Mouse (Mus musculus): Measurements from ENCODE around the gene Cnr2. TPM values are rescaled to one million over a fixed set of nuclear protein-coding genes. Genes with fewer than 3 reads are reported as not detected.

Gene Cnr2
- total RNA-seq (2012; rRNA removed), result 0.04 and 0.05 TPM in 2 replicates

DNA sequence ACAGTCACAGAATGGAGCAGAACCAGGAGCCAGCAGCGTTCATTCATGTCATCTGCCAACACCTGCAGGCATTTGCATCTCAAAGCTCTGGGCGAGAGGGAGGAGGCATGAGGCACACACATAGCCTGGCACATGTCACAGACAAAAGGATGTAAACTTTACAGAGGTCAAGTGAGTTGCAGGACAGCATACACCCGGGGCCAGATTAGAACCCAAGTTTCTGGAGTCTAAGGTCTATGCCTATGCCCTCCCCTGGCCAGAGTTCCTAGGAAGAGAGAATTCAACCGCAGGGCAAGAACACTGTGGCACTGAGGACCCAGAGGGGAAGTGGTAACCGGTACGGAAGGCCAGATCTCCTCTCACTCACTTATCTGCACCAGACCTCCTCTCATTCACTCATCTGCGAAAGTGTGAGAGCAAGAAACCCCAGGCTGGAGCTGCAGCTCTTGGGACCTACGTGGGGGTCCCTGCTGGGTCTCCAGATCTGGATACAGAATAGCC is at the start of gene Cnr2:
TSS of gene Cnr2 (plus strand) at position 324 of the 501 bp plus-strand sequence.
- H3K4me1 ChIP-seq (ENCODE audit: control insufficient read depth in 2 of 2, insufficient read depth in 2 of 2, low read length in 2 of 2, poor library complexity in 1 of 2), result peaks cover 0 to 13% of the 10 kb centered on the region in 2 experiments; a peak in 1 of 4 replicates
- DNase-seq (ENCODE audit: low read depth, low spot score), result no peak
- no peak within 1 kb of the TSS for H3K9ac ChIP-seq (ENCODE audit: insufficient read depth, low read depth, low read length, poor library complexity, severe bottlenecking)
- TF ChIP-seq HCFC1 (IDR thresholded peaks at IDR 0.05; ENCODE audit: borderline replicate concordance, insufficient read depth, low read length) (no peak), ZC3H11A (IDR thresholded peaks at IDR 0.05; ENCODE audit: borderline replicate concordance, low read depth, low read length) (no peak), MAFK (IDR thresholded peaks at IDR 0.05; ENCODE audit: insufficient read depth, low read depth, low read length) (no peak), ZNF384 (IDR thresholded peaks at IDR 0.05; ENCODE audit: low read depth, low read length) (no peak), CHD2 (IDR thresholded peaks at IDR 0.05; ENCODE audit: low read depth, low read length) (no peak)
- H3K36me3 ChIP-seq (ENCODE audit: control insufficient read depth, insufficient read depth, low read length, poor library complexity, severe bottlenecking), result no peaks in the 10 kb centered on the region
- H3K4me3 ChIP-seq (ENCODE audit: insufficient read depth in 1 of 2, low read depth in 1 of 2, low read length in 2 of 2, poor library complexity in 1 of 2, severe bottlenecking in 1 of 2), result no peak within 1 kb of the TSS
- no peaks in the 10 kb centered on the region for H3K9me3 ChIP-seq (ENCODE audit: control insufficient read depth, insufficient read depth, low read depth, low read length)
- no peak within 1 kb of the TSS for H3K27ac ChIP-seq (ENCODE audit: insufficient read depth, low read depth, low read length, poor library complexity, severe bottlenecking)
- in situ Hi-C loops (cut with MboI; ENCODE audit: low sequenced_read_pairs in 2 of 2, unreplicated experiment in 2 of 2), result no loop called here

DNA sequence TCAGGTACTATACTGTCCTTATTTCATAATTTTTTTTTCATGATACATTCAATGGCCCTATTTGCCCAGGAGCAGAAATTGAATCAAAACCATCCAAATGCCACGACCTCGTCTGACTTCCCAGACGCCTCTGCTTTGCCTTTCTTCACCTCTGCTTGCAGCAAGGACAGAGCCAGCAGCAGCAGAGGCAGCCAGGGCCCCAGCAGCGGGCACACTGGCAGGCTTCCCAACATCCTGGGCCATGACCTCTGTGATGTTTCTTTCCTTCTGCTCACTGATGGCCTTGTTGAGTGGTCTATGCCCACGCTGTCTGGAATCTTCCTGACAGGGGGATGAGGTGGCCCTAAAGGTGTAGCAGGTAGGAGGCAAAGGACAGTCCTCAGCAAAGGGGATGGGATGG is 47.6 kb upstream of the Cnr2 start:
- in situ Hi-C loops (cut with MboI; ENCODE audit: low sequenced_read_pairs in 2 of 2, unreplicated experiment in 2 of 2), result no loop called here
- no peaks in the 10 kb centered on the region for H3K36me3 ChIP-seq (ENCODE audit: control insufficient read depth, insufficient read depth, low read length, poor library complexity, severe bottlenecking)
- no peak overlapping the region; the same call in 1 of the 2 replicates for H3K9ac ChIP-seq (ENCODE audit: insufficient read depth, low read depth, low read length, poor library complexity, severe bottlenecking)
- no peak overlapping the region for H3K27ac ChIP-seq (ENCODE audit: insufficient read depth, low read depth, low read length, poor library complexity, severe bottlenecking)
- no peak for DNase-seq (ENCODE audit: low read depth, low spot score)
- H3K4me1 ChIP-seq (ENCODE audit: control insufficient read depth in 2 of 2, insufficient read depth in 2 of 2, low read length in 2 of 2, poor library complexity in 1 of 2), result 0 out of 4 replicates have a peak, but pooled peaks cover 0 to 2% of the 10 kb centered on the region in 2 experiments
- no peaks in the 10 kb centered on the region for H3K9me3 ChIP-seq (ENCODE audit: control insufficient read depth, insufficient read depth, low read depth, low read length)
- TF ChIP-seq MAFK (IDR thresholded peaks at IDR 0.05; ENCODE audit: insufficient read depth, low read depth, low read length), result no peak
- TF ChIP-seq CHD2 (IDR thresholded peaks at IDR 0.05; ENCODE audit: low read depth, low read length), result no peak
- no peak for TF ChIP-seq ZC3H11A (IDR thresholded peaks at IDR 0.05; ENCODE audit: borderline replicate concordance, low read depth, low read length)
- no peak for TF ChIP-seq ZNF384 (IDR thresholded peaks at IDR 0.05; ENCODE audit: low read depth, low read length)
- TF ChIP-seq HCFC1 (IDR thresholded peaks at IDR 0.05; ENCODE audit: borderline replicate concordance, insufficient read depth, low read length), result no peak
- no peak overlapping the region for H3K4me3 ChIP-seq (ENCODE audit: insufficient read depth in 1 of 2, low read depth in 1 of 2, low read length in 2 of 2, poor library complexity in 1 of 2, severe bottlenecking in 1 of 2)

DNA sequence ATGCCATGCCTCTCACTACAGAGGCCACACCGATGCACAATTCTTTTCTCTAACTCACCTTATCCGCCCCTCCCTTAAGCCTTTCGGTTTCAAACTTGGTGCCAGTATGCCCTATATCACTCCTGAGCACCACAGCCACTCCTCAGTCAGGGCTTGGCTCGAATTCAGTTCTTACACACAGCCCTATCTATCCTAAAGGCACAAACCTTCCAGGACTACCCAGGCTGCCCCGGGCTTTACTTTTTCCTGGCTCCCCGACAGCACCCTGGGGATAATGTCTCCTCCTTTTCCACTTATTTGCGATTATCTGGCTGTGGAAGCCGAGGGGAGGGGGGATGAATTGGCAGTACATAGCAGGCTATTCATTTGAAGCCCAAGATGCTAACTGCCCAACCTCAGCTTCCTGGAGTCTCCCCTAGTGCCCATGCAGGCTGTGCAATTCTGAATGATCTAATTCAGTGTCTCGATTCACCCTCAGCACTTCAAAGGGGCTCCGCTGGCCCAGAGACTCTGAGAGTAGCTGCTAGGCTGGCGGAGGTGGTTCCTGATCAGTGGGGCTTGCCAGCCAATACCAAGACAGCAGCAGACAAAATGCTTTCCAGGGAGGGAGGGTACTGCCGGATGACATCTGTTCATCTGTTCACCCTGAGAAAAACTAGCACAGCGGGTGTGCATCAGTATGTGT is 44.6 kb upstream of the Cnr2 start:
- no peak overlapping the region for H3K9ac ChIP-seq (ENCODE audit: insufficient read depth, low read depth, low read length, poor library complexity, severe bottlenecking)

DNA sequence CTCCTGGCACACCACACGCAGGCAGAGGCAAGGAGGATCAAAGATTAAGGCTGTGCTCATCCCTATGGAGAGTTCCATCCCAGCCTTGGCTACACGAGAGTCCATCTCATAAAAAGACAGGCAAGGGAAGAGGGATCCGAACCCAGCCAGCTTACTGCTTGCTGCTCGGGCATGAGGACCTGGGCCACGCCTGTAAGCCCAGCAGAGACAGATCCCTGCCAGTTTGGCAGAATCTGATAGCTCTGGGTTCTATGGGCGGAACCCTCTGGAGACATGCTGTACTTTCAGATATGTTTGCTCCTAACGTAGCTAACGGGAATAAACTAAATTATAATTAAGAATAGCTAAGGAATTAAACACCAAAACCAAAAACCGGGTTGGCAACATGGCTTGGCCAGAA is 43.3 kb upstream of the Cnr2 start:
- no peak for TF ChIP-seq ZC3H11A (IDR thresholded peaks at IDR 0.05; ENCODE audit: borderline replicate concordance, low read depth, low read length)
- no peak for TF ChIP-seq CHD2 (IDR thresholded peaks at IDR 0.05; ENCODE audit: low read depth, low read length)
- no peak for TF ChIP-seq MAFK (IDR thresholded peaks at IDR 0.05; ENCODE audit: insufficient read depth, low read depth, low read length)
- TF ChIP-seq HCFC1 (IDR thresholded peaks at IDR 0.05; ENCODE audit: borderline replicate concordance, insufficient read depth, low read length), result no peak
- TF ChIP-seq ZNF384 (IDR thresholded peaks at IDR 0.05; ENCODE audit: low read depth, low read length), result no peak
- no peak overlapping the region for H3K4me3 ChIP-seq (ENCODE audit: insufficient read depth in 1 of 2, low read depth in 1 of 2, low read length in 2 of 2, poor library complexity in 1 of 2, severe bottlenecking in 1 of 2)
- peaks cover 0 to 4% of the 10 kb centered on the region in 2 experiments; a peak in 1 of 4 replicates for H3K4me1 ChIP-seq (ENCODE audit: control insufficient read depth in 2 of 2, insufficient read depth in 2 of 2, low read length in 2 of 2, poor library complexity in 1 of 2)
- H3K36me3 ChIP-seq (ENCODE audit: control insufficient read depth, insufficient read depth, low read length, poor library complexity, severe bottlenecking), result no peaks in the 10 kb centered on the region
- H3K9ac ChIP-seq (ENCODE audit: insufficient read depth, low read depth, low read length, poor library complexity, severe bottlenecking), result no peak overlapping the region
- in situ Hi-C loops (cut with MboI; ENCODE audit: low sequenced_read_pairs in 2 of 2, unreplicated experiment in 2 of 2), result no loop called here
- H3K27ac ChIP-seq (ENCODE audit: insufficient read depth, low read depth, low read length, poor library complexity, severe bottlenecking), result no peak overlapping the region
- H3K9me3 ChIP-seq (ENCODE audit: control insufficient read depth, insufficient read depth, low read depth, low read length), result no peaks in the 10 kb centered on the region
- DNase-seq (ENCODE audit: low read depth, low spot score), result no peak

More for the DNA sequence above, 44.6 kb upstream of the Cnr2 start:
- no peak overlapping the region for H3K4me3 ChIP-seq (ENCODE audit: insufficient read depth in 1 of 2, low read depth in 1 of 2, low read length in 2 of 2, poor library complexity in 1 of 2, severe bottlenecking in 1 of 2)
- H3K36me3 ChIP-seq (ENCODE audit: control insufficient read depth, insufficient read depth, low read length, poor library complexity, severe bottlenecking), result no peaks in the 10 kb centered on the region
- in situ Hi-C loops (cut with MboI; ENCODE audit: low sequenced_read_pairs in 2 of 2, unreplicated experiment in 2 of 2), result no loop called here
- H3K27ac ChIP-seq (ENCODE audit: insufficient read depth, low read depth, low read length, poor library complexity, severe bottlenecking), result no peak overlapping the region
- peaks cover 0 to 4% of the 10 kb centered on the region in 2 experiments; a peak in 1 of 4 replicates for H3K4me1 ChIP-seq (ENCODE audit: control insufficient read depth in 2 of 2, insufficient read depth in 2 of 2, low read length in 2 of 2, poor library complexity in 1 of 2)
- TF ChIP-seq MAFK (IDR thresholded peaks at IDR 0.05; ENCODE audit: insufficient read depth, low read depth, low read length) (no peak), ZC3H11A (IDR thresholded peaks at IDR 0.05; ENCODE audit: borderline replicate concordance, low read depth, low read length) (no peak), ZNF384 (IDR thresholded peaks at IDR 0.05; ENCODE audit: low read depth, low read length) (no peak), CHD2 (IDR thresholded peaks at IDR 0.05; ENCODE audit: low read depth, low read length) (no peak), HCFC1 (IDR thresholded peaks at IDR 0.05; ENCODE audit: borderline replicate concordance, insufficient read depth, low read length) (no peak)
- DNase-seq (ENCODE audit: low read depth, low spot score), result no peak
- no peaks in the 10 kb centered on the region for H3K9me3 ChIP-seq (ENCODE audit: control insufficient read depth, insufficient read depth, low read depth, low read length)
